Mouse (Mus musculus): Measurements from ENCODE around the gene Lnpk. TPM values are rescaled to one million over a fixed set of nuclear protein-coding genes. Genes with fewer than 3 reads are reported as not detected.

Lnpk gene
- polyA plus RNA-seq, 1 experiment = 6.3 TPM

DNA sequence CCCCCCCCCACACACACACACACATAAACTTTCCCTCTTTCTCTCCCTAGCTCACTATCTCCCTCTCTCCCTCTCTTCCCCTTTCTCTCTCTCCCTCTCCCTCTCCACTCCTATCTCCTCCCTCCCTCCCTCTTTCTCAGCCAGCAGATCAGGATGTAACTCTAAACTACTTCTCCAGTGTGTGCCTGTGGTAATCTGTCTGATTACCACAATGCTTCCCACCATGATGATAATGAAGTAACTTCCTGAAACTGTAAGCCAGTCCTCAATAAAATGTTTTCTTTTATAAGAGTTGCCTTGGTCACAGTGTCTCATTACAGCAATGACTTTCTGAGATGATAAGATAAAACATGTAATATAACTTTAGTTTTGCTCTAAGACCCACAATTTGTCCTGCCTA lies 30.1 kb upstream of the Lnpk start:
- H3ac ChIP-seq (ENCODE audit: control insufficient read depth, insufficient read length) = no peak overlapping the region
- no peak overlapping the region for H3K4me3 ChIP-seq
- H3K79me2 ChIP-seq (ENCODE audit: control insufficient read depth, insufficient read depth) = no peaks in the 10 kb centered on the region
- peaks cover 2% of the 10 kb centered on the region for H3K27me3 ChIP-seq (ENCODE audit: control insufficient read depth, insufficient read depth, insufficient read length)
- no peak for TF ChIP-seq TCF3 (IDR thresholded peaks at IDR 0.05; ENCODE audit: insufficient read length, low read depth)
- no peak for TF ChIP-seq TCF12 (IDR thresholded peaks at IDR 0.05; ENCODE audit: insufficient read depth, poor library complexity, severe bottlenecking)
- no peak for TF ChIP-seq MAX (IDR thresholded peaks at IDR 0.05; ENCODE audit: low read depth)
- TF ChIP-seq MYOG (IDR thresholded peaks at IDR 0.05; ENCODE audit: control insufficient read depth in 1 of 3, insufficient read depth in 1 of 3, insufficient read length in 2 of 3, low read depth in 2 of 3) = no peak
- no peak for TF ChIP-seq MYOD1 (IDR thresholded peaks at IDR 0.05; ENCODE audit: control insufficient read depth in 1 of 3, insufficient read length in 2 of 3, low read depth in 2 of 3)
- TF ChIP-seq USF1 (IDR thresholded peaks at IDR 0.05; ENCODE audit: low read depth) = no peak
- no peak for TF ChIP-seq POLR2AphosphoS2 (IDR thresholded peaks at IDR 0.05; ENCODE audit: insufficient read length, low read depth)
- no peak for TF ChIP-seq E2F4 (IDR thresholded peaks at IDR 0.05; ENCODE audit: insufficient read depth)
- no peak for TF ChIP-seq CEBPB (IDR thresholded peaks at IDR 0.05; ENCODE audit: insufficient read depth, poor library complexity, severe bottlenecking)
- TF ChIP-seq SRF (IDR thresholded peaks at IDR 0.05; ENCODE audit: control insufficient read depth, insufficient read length, low read depth) = no peak
- no peak for TF ChIP-seq REST (IDR thresholded peaks at IDR 0.05; ENCODE audit: insufficient read depth, insufficient read length)
- no peak for TF ChIP-seq POLR2A (IDR thresholded peaks at IDR 0.05; ENCODE audit: insufficient read length, low read depth)
- H3K4me2 ChIP-seq (ENCODE audit: low read depth) = no peak overlapping the region
- H3K36me3 ChIP-seq (ENCODE audit: control insufficient read depth, insufficient read depth) = no peaks in the 10 kb centered on the region

DNA sequence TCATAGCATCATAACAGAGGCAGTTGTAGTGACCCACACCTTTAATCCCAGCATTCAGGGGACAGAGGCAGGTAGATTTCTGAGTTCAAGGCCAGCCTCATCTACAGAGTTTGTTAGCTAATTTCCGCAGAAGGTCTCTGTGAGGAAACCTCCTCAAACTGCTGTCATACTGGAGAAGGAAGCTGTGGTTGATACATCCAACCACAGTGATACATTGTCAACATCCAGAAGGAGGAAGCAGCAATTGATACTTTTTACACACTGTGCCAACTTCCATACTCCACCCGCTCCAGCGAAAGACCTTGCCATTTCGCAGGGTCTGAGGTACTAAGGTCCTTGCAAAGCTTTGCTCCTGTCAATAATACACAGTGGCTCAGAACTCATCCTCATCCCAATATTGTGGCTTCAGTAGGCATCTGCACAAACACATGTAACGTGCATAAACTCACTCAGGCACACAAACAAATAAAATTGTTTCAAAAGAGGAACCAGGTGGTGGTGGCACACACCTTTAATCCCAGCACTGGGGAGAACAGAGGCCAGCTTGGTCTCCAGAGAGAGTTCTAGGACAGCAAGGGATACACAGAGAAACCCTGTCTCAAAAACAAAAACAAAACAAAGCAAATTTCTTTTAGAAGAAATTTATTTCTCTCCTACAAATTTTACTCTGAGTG lies 27.0 kb upstream of the Lnpk start:
- H3K79me2 ChIP-seq (ENCODE audit: control insufficient read depth, insufficient read depth) = no peaks in the 10 kb centered on the region
- H3K4me3 ChIP-seq = no peak overlapping the region
- peaks cover 11% of the 10 kb centered on the region for H3K27me3 ChIP-seq (ENCODE audit: control insufficient read depth, insufficient read depth, insufficient read length)
- TF ChIP-seq MYOD1 (IDR thresholded peaks at IDR 0.05; ENCODE audit: control insufficient read depth in 1 of 3, insufficient read length in 2 of 3, low read depth in 2 of 3) = no peak
- TF ChIP-seq CEBPB (IDR thresholded peaks at IDR 0.05; ENCODE audit: insufficient read depth, poor library complexity, severe bottlenecking) = no peak
- no peak for TF ChIP-seq USF1 (IDR thresholded peaks at IDR 0.05; ENCODE audit: low read depth)
- TF ChIP-seq MAX (IDR thresholded peaks at IDR 0.05; ENCODE audit: low read depth) = no peak
- TF ChIP-seq REST (IDR thresholded peaks at IDR 0.05; ENCODE audit: insufficient read depth, insufficient read length) = no peak
- no peak for TF ChIP-seq TCF12 (IDR thresholded peaks at IDR 0.05; ENCODE audit: insufficient read depth, poor library complexity, severe bottlenecking)
- no peak for TF ChIP-seq MYOG (IDR thresholded peaks at IDR 0.05; ENCODE audit: control insufficient read depth in 1 of 3, insufficient read depth in 1 of 3, insufficient read length in 2 of 3, low read depth in 2 of 3)
- TF ChIP-seq POLR2AphosphoS2 (IDR thresholded peaks at IDR 0.05; ENCODE audit: insufficient read length, low read depth) = no peak
- no peak for TF ChIP-seq POLR2A (IDR thresholded peaks at IDR 0.05; ENCODE audit: insufficient read length, low read depth)
- no peak for TF ChIP-seq E2F4 (IDR thresholded peaks at IDR 0.05; ENCODE audit: insufficient read depth)
- no peak for TF ChIP-seq TCF3 (IDR thresholded peaks at IDR 0.05; ENCODE audit: insufficient read length, low read depth)
- TF ChIP-seq SRF (IDR thresholded peaks at IDR 0.05; ENCODE audit: control insufficient read depth, insufficient read length, low read depth) = no peak
- H3K4me2 ChIP-seq (ENCODE audit: low read depth) = no peak overlapping the region
- no peaks in the 10 kb centered on the region for H3K36me3 ChIP-seq (ENCODE audit: control insufficient read depth, insufficient read depth)
- no peak overlapping the region for H3ac ChIP-seq (ENCODE audit: control insufficient read depth, insufficient read length)

GRCm38 (mm10) chr2:74604011-74604410 lies 24.8 kb upstream of the Lnpk start:
- no peak overlapping the region for H3ac ChIP-seq (ENCODE audit: control insufficient read depth, insufficient read length)
- TF ChIP-seq TCF12 (IDR thresholded peaks at IDR 0.05; ENCODE audit: insufficient read depth, poor library complexity, severe bottlenecking) = no peak
- TF ChIP-seq REST (IDR thresholded peaks at IDR 0.05; ENCODE audit: insufficient read depth, insufficient read length) = no peak
- TF ChIP-seq CEBPB (IDR thresholded peaks at IDR 0.05; ENCODE audit: insufficient read depth, poor library complexity, severe bottlenecking) = no peak
- no peak for TF ChIP-seq SRF (IDR thresholded peaks at IDR 0.05; ENCODE audit: control insufficient read depth, insufficient read length, low read depth)
- TF ChIP-seq MYOD1 (IDR thresholded peaks at IDR 0.05; ENCODE audit: control insufficient read depth in 1 of 3, insufficient read length in 2 of 3, low read depth in 2 of 3) = no peak
- TF ChIP-seq POLR2A (IDR thresholded peaks at IDR 0.05; ENCODE audit: insufficient read length, low read depth) = no peak
- TF ChIP-seq MYOG (IDR thresholded peaks at IDR 0.05; ENCODE audit: control insufficient read depth in 1 of 3, insufficient read depth in 1 of 3, insufficient read length in 2 of 3, low read depth in 2 of 3) = no peak
- TF ChIP-seq MAX (IDR thresholded peaks at IDR 0.05; ENCODE audit: low read depth) = no peak
- TF ChIP-seq E2F4 (IDR thresholded peaks at IDR 0.05; ENCODE audit: insufficient read depth) = no peak
- TF ChIP-seq USF1 (IDR thresholded peaks at IDR 0.05; ENCODE audit: low read depth) = no peak
- TF ChIP-seq TCF3 (IDR thresholded peaks at IDR 0.05; ENCODE audit: insufficient read length, low read depth) = no peak
- TF ChIP-seq POLR2AphosphoS2 (IDR thresholded peaks at IDR 0.05; ENCODE audit: insufficient read length, low read depth) = no peak
- H3K4me3 ChIP-seq = no peak overlapping the region
- no peak overlapping the region for H3K4me2 ChIP-seq (ENCODE audit: low read depth)
- no peaks in the 10 kb centered on the region for H3K79me2 ChIP-seq (ENCODE audit: control insufficient read depth, insufficient read depth)
- no peaks in the 10 kb centered on the region for H3K36me3 ChIP-seq (ENCODE audit: control insufficient read depth, insufficient read depth)
- peaks cover 11% of the 10 kb centered on the region for H3K27me3 ChIP-seq (ENCODE audit: control insufficient read depth, insufficient read depth, insufficient read length)

GRCm38 (mm10) chr2:74602483-74602882 lies 23.2 kb upstream of the Lnpk start:
- H3ac ChIP-seq (ENCODE audit: control insufficient read depth, insufficient read length) = no peak overlapping the region
- no peak for TF ChIP-seq SRF (IDR thresholded peaks at IDR 0.05; ENCODE audit: control insufficient read depth, insufficient read length, low read depth)
- TF ChIP-seq TCF3 (IDR thresholded peaks at IDR 0.05; ENCODE audit: insufficient read length, low read depth) = no peak
- TF ChIP-seq POLR2A (IDR thresholded peaks at IDR 0.05; ENCODE audit: insufficient read length, low read depth) = no peak
- TF ChIP-seq CEBPB (IDR thresholded peaks at IDR 0.05; ENCODE audit: insufficient read depth, poor library complexity, severe bottlenecking) = no peak
- peaks cover 11% of the 10 kb centered on the region for H3K27me3 ChIP-seq (ENCODE audit: control insufficient read depth, insufficient read depth, insufficient read length)
- H3K36me3 ChIP-seq (ENCODE audit: control insufficient read depth, insufficient read depth) = no peaks in the 10 kb centered on the region
- no peak overlapping the region for H3K4me2 ChIP-seq (ENCODE audit: low read depth)
- no peaks in the 10 kb centered on the region for H3K79me2 ChIP-seq (ENCODE audit: control insufficient read depth, insufficient read depth)
- H3K4me3 ChIP-seq = no peak overlapping the region

All from myocyte (in vitro differentiated cells).